Comparison of ENCODE assay signal across 32 mouse cellular contexts in the genomic region with DNA sequence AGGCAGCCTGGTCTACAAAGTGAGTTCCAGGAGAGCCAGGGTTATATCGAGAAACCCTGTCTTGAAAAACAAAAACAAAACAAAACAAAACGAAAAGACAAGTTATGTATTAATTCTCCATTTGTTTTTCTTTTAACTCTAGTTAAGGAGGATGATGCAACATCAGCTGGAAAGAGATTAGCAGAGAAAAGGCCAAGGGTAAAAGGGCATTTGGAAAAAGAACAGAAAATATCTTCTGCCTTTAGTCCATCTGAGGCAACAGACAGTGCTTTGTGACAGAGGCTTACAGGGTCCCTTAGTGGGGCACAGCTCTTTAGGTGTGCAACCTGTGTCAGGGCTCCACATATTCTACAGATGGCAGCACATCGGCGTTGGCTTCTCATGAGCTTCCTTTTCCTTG. TPM values are rescaled to one million over a fixed set of nuclear protein-coding genes. Genes with fewer than 3 reads are reported as not detected.
"Had no signal": no experiment of that assay in that cellular context is flagged by ENCODE, and none has a peak within 500 bp of the region (broad histone marks: within the 10 kb centered on the region; RNA-seq: fewer than 3 reads in every experiment).

Gene Ugt3a2 (plus strand): TSS at position 210 of the 400 bp plus-strand sequence.

- H3K4me2 ChIP-seq: liver, embryonic 11.5 days; lung, embryonic 15.5 days; midbrain, embryonic 13.5 days; neural tube, embryonic 13.5 days had no signal

- H3K4me1 ChIP-seq: lung, embryonic 15.5 days; megakaryocyte, embryonic 14.5 days; midbrain, embryonic 10.5 days; midbrain, embryonic 13.5 days; neural tube, embryonic 13.5 days had no signal

- H3K27ac ChIP-seq: hindbrain, postnatal 0 days; layer of hippocampus, adult 2 months; left cerebral cortex, adult 2 months; liver, embryonic 14.5 days; lung, embryonic 15.5 days; midbrain, embryonic 10.5 days; midbrain, embryonic 13.5 days; neural tube, embryonic 13.5 days had no signal

- H3K9me3 ChIP-seq: lung, embryonic 15.5 days; megakaryocyte, embryonic 14.5 days; midbrain, embryonic 10.5 days; midbrain, embryonic 13.5 days; neural tube, embryonic 13.5 days had no signal

- ATAC-seq: hindbrain, postnatal 0 days; inflammation-experienced regulatory T-cells, adult 6 months; intestine, embryonic 16.5 days; midbrain, embryonic 13.5 days; midbrain, embryonic 16.5 days had no signal

- H3K9ac ChIP-seq: liver, embryonic 14.5 days; lung, embryonic 15.5 days; midbrain, embryonic 13.5 days; neural tube, embryonic 13.5 days had no signal

- H3K4me3 ChIP-seq: layer of hippocampus, adult 2 months; left cerebral cortex, adult 2 months; lung, embryonic 15.5 days; megakaryocyte, embryonic 14.5 days; midbrain, embryonic 10.5 days; midbrain, embryonic 13.5 days; myocyte; neural tube, embryonic 13.5 days had no signal

- H3K27me3 ChIP-seq: lung, embryonic 15.5 days; megakaryocyte, embryonic 14.5 days; midbrain, embryonic 13.5 days; neural tube, embryonic 13.5 days had no signal

- DNase-seq: layer of hippocampus, adult 9-11 months; layer of hippocampus, postnatal 36 days; lung, adult 18-20 months; lung, postnatal 10 days; lung, postnatal 36 days; retina, postnatal 1 day; right cerebral cortex, postnatal 25 days; spleen, adult 18-20 months; thymus, adult 18-20 months; thymus, postnatal 14 days; thymus, postnatal 4 days had no signal

- H3K36me3 ChIP-seq: lung, embryonic 15.5 days; midbrain, embryonic 10.5 days; midbrain, embryonic 13.5 days; neural tube, embryonic 13.5 days had no signal

RNA-seq across cellular contexts. Expression of gene Ugt3a2, which starts in this region (rescaled TPM):
- total RNA-seq: hindbrain, postnatal 0 days; layer of hippocampus, adult 2 months; layer of hippocampus, postnatal 36 days; left cerebral cortex, adult 2 months; left cerebral cortex, postnatal 10 days; left cerebral cortex, postnatal 36 days; monocyte, adult 5-6 weeks; neutrophil, adult 5-6 weeks had no signal
- polyA plus RNA-seq: hindbrain, postnatal 0 days; limb, embryonic 11.5 days; limb, embryonic 14.5 days; liver, embryonic 11.5 days; lung, embryonic 15.5 days; midbrain, embryonic 10.5 days; midbrain, embryonic 13.5 days; midbrain, embryonic 16.5 days; myocyte; neural tube, embryonic 13.5 days; stomach, embryonic 16.5 days had no signal
